Comparison of ENCODE assay signal across 20 mouse cellular contexts in genomic region chr5:57597043-57597442, GRCm38 (mm10).
DNase-seq lines count a peak whose midpoint lies in the region; ATAC-seq and TF ChIP-seq lines count a peak whose summit lies in the region.
"Had no signal": no experiment of that assay in that cellular context is flagged by ENCODE, and none has a peak within 500 bp of the region (broad histone marks: within the 10 kb centered on the region; RNA-seq: fewer than 3 reads in every experiment).

No protein-coding gene starts in this region.

- no peaks in the 10 kb centered on the region for H3K9me3 ChIP-seq in forebrain, embryonic 14.5 days (replicated peaks; ENCODE audit: control insufficient read depth, low read length)
- no peaks in the 10 kb centered on the region for H3K9me3 ChIP-seq in forebrain, embryonic 12.5 days
- no peaks in the 10 kb centered on the region for H3K9me3 ChIP-seq in forebrain, postnatal 0 days (ENCODE audit: low read length)
- H3K9me3 ChIP-seq in forebrain, embryonic 15.5 days, result no peaks in the 10 kb centered on the region
- H3K9me3 ChIP-seq: embryonic facial prominence, embryonic 12.5 days; embryonic facial prominence, embryonic 15.5 days; forebrain, embryonic 10.5 days had no signal

- H3K27ac ChIP-seq in forebrain, embryonic 14.5 days (ENCODE audit: low read depth, low read length), result no peak overlapping the region
- H3K27ac ChIP-seq in forebrain, embryonic 12.5 days, result no peak overlapping the region
- H3K27ac ChIP-seq in forebrain, postnatal 0 days (ENCODE audit: low read depth, low read length), result no peak overlapping the region
- H3K27ac ChIP-seq in forebrain, embryonic 15.5 days (replicated peaks), result no peak overlapping the region
- H3K27ac ChIP-seq: embryonic facial prominence, embryonic 12.5 days; embryonic facial prominence, embryonic 15.5 days; forebrain, embryonic 10.5 days had no signal

- TF ChIP-seq POLR2A in brain, embryonic 14.5 days (IDR thresholded peaks at IDR 0.05; ENCODE audit: borderline replicate concordance, extremely low read depth, insufficient read depth, insufficient read length, poor library complexity, severe bottlenecking), result no peak

- H3K36me3 ChIP-seq in forebrain, embryonic 14.5 days (ENCODE audit: control insufficient read depth, insufficient read depth, low read length), result no peaks in the 10 kb centered on the region
- no peaks in the 10 kb centered on the region for H3K36me3 ChIP-seq in forebrain, embryonic 12.5 days (replicated peaks)
- H3K36me3 ChIP-seq in forebrain, postnatal 0 days (ENCODE audit: insufficient read depth), result no peaks in the 10 kb centered on the region
- no peaks in the 10 kb centered on the region for H3K36me3 ChIP-seq in forebrain, embryonic 15.5 days
- H3K36me3 ChIP-seq: embryonic facial prominence, embryonic 12.5 days; embryonic facial prominence, embryonic 15.5 days; forebrain, embryonic 10.5 days had no signal

- peak; percentile 59 for DNase-seq in forebrain, embryonic 14.5 days (ENCODE audit: low spot score)
- peak; percentile 10 for DNase-seq in forebrain, postnatal 0 days
- peak; percentile 8 for DNase-seq in brain, adult 2 months (ENCODE audit: low read depth, low spot score)
- peak; percentile 62 for DNase-seq in brain, embryonic 14.5 days (ENCODE audit: low read depth)
- no peak for DNase-seq in liver
- DNase-seq: adrenal gland, adult 2 months; adrenal gland, postnatal 10 days; adrenal gland, postnatal 25 days; cerebellum, adult 11 months; cerebellum, adult 18-20 months; cerebellum, adult 8-10 months; cerebellum, adult 9-11 months; cerebellum, postnatal 36 days; embryo, embryonic 11 days had no signal

- WGBS in forebrain, embryonic 14.5 days, result 61% methylated on average over 5 of the region's 5 CpGs
- 62% methylated on average over 5 of the region's 5 CpGs for WGBS in forebrain, embryonic 12.5 days
- 48% methylated on average over 5 of the region's 5 CpGs for WGBS in forebrain, postnatal 0 days
- WGBS in forebrain, embryonic 15.5 days, result 48% methylated on average over 5 of the region's 5 CpGs

- no peaks in the 10 kb centered on the region for H3K27me3 ChIP-seq in forebrain, embryonic 14.5 days (replicated peaks; ENCODE audit: control insufficient read depth, insufficient read depth, low read length)
- no peaks in the 10 kb centered on the region for H3K27me3 ChIP-seq in forebrain, embryonic 12.5 days
- no peaks in the 10 kb centered on the region for H3K27me3 ChIP-seq in forebrain, postnatal 0 days (ENCODE audit: insufficient read depth, low read length)
- H3K27me3 ChIP-seq in forebrain, embryonic 15.5 days, result no peaks in the 10 kb centered on the region
- H3K27me3 ChIP-seq: embryonic facial prominence, embryonic 12.5 days; embryonic facial prominence, embryonic 15.5 days had no signal

- no peak overlapping the region for H3K4me2 ChIP-seq in forebrain, embryonic 14.5 days (ENCODE audit: low read length)
- H3K4me2 ChIP-seq in forebrain, embryonic 12.5 days, result no peak overlapping the region
- no peak overlapping the region for H3K4me2 ChIP-seq in forebrain, postnatal 0 days (ENCODE audit: low read depth)
- no peak overlapping the region for H3K4me2 ChIP-seq in forebrain, embryonic 15.5 days (replicated peaks)
- H3K4me2 ChIP-seq: embryonic facial prominence, embryonic 12.5 days; embryonic facial prominence, embryonic 15.5 days had no signal

- TF ChIP-seq CTCF in forebrain, postnatal 0 days (IDR thresholded peaks at IDR 0.05; ENCODE audit: low read depth), result no peak
- TF ChIP-seq CTCF in brain, embryonic 14.5 days (IDR thresholded peaks at IDR 0.05; ENCODE audit: borderline replicate concordance, extremely low read depth, insufficient read depth, insufficient read length), result no peak

- no peak overlapping the region for H3K4me3 ChIP-seq in forebrain, embryonic 14.5 days (ENCODE audit: low read depth, low read length)
- H3K4me3 ChIP-seq in forebrain, embryonic 12.5 days (replicated peaks), result no peak overlapping the region
- H3K4me3 ChIP-seq in forebrain, postnatal 0 days (ENCODE audit: low read depth, low read length), result no peak overlapping the region
- no peak overlapping the region for H3K4me3 ChIP-seq in forebrain, embryonic 15.5 days
- H3K4me3 ChIP-seq: embryonic facial prominence, embryonic 12.5 days; embryonic facial prominence, embryonic 15.5 days; erythroblast, embryonic 14.5 days; forebrain, embryonic 10.5 days had no signal

- ATAC-seq in forebrain, embryonic 14.5 days, result no peak
- ATAC-seq in forebrain, embryonic 12.5 days (ENCODE audit: low FRiP score), result no peak; the same call in 1 of the 2 replicates
- 0 out of 2 replicates have a peak, but pooled peaks have one; percentile 16 for ATAC-seq in forebrain, postnatal 0 days
- ATAC-seq in forebrain, embryonic 15.5 days (replicated peaks), result no peak

- no peak overlapping the region for H3K9ac ChIP-seq in forebrain, embryonic 14.5 days (ENCODE audit: low read length)
- H3K9ac ChIP-seq in forebrain, embryonic 12.5 days, result no peak overlapping the region
- no peak overlapping the region for H3K9ac ChIP-seq in forebrain, postnatal 0 days
- no peak overlapping the region for H3K9ac ChIP-seq in forebrain, embryonic 15.5 days (replicated peaks)
- H3K9ac ChIP-seq: embryonic facial prominence, embryonic 12.5 days; embryonic facial prominence, embryonic 15.5 days had no signal

- 0 out of 2 replicates have a peak, but pooled peaks cover 2% of the 10 kb centered on the region for H3K4me1 ChIP-seq in forebrain, embryonic 14.5 days (ENCODE audit: control insufficient read depth, insufficient read depth, low read length)
- no peaks in the 10 kb centered on the region for H3K4me1 ChIP-seq in forebrain, embryonic 12.5 days
- no peaks in the 10 kb centered on the region for H3K4me1 ChIP-seq in forebrain, postnatal 0 days (ENCODE audit: insufficient read depth)
- 0 out of 2 replicates have a peak, but pooled peaks cover 5% of the 10 kb centered on the region for H3K4me1 ChIP-seq in forebrain, embryonic 15.5 days
- H3K4me1 ChIP-seq: embryonic facial prominence, embryonic 12.5 days; embryonic facial prominence, embryonic 15.5 days; forebrain, embryonic 10.5 days had no signal
